Mouse (Mus musculus) fibroblast of lung, adult 2 months (primary cell): ENCODE data around the gene Misp.

Experiments used
- DNase-seq: peaks from one replicate; pipeline ENCODE4 v3.0.0-alpha.2; 2011; ENCODE audit warnings: low read depth

Gene Misp

GRCm38 (mm10) chr10:79874290-79874862 lies 53.6 kb downstream of the Misp start, which contains the start of the genes Prtn3 and Plppr3:
TSS of gene Prtn3 (plus strand) at chr10:79874476.
TSS of gene Plppr3 (minus strand) at chr10:79874634.
- DNase-seq, result no peak

GRCm38 (mm10) chr10:79877174-79877573 lies 56.4 kb downstream of the Misp start:
- DNase-seq, result no peak

- DNase-seq, result no peak
These were observed 57.0 kb downstream of the Misp start for GRCm38 (mm10) chr10:79877757-79878156.

- no peak for DNase-seq
These were observed 58.7 kb downstream of the Misp start for GRCm38 (mm10) chr10:79879527-79879926.
